Mouse (Mus musculus): Measurements from ENCODE around the gene Sytl1.

DNA sequence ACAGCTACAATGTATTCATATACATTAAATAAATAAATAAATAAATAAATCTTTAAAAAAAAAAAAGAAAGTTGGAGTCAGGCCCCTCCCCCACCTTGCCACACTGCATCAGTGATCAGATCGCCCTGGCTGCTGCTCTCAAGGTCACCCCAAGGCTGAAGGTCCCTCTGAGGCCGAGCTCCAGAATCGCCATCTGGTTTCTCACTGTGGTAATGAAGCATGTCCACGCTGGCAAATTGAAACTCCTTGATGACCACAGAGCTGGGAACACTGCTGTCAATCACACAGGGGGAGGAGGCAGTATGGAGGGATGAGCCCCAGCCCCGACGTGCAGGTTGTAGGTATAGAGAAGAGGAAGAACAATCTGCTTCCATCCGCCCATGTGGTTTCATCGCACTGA is 35.3 kb downstream of the Sytl1 start:
- TF ChIP-seq CTCF (IDR thresholded peaks at IDR 0.05; ENCODE audit: low read depth, low read length) (no peak), POLR2A (IDR thresholded peaks at IDR 0.05; ENCODE audit: borderline replicate concordance, low read depth, low read length) (no peak)

Data from bone marrow macrophage, adult 2 months (primary cell).